In genomic region chr7:4130686-4131452, GRCm38 (mm10) we compare ENCODE assay signal across 7 mouse cellular contexts. TPM values are rescaled to one million over a fixed set of nuclear protein-coding genes. Genes with fewer than 3 reads are reported as not detected.
DNase-seq lines count a peak whose midpoint lies in the region; ATAC-seq and TF ChIP-seq lines count a peak whose summit lies in the region.

No protein-coding gene starts in this region.

- peaks cover 4% of the 10 kb centered on the region for H3K4me1 ChIP-seq in cerebellum, adult 2 months (ENCODE audit: control insufficient read depth, insufficient read depth, low read length)
- peaks cover 19% of the 10 kb centered on the region for H3K4me1 ChIP-seq in hindbrain, embryonic 15.5 days (replicated peaks)
- H3K4me1 ChIP-seq in small intestine, adult 2 months (ENCODE audit: control insufficient read depth, insufficient read depth, insufficient read length, low read length): peaks cover 16% of the 10 kb centered on the region

- no peak for TF ChIP-seq POLR2A in cerebellum, adult 2 months (IDR thresholded peaks at IDR 0.05; ENCODE audit: borderline replicate concordance, insufficient read depth, low read length)
- TF ChIP-seq POLR2A in small intestine, adult 2 months (IDR thresholded peaks at IDR 0.05; ENCODE audit: low read depth, low read length): no peak

- H3K27ac ChIP-seq in cerebellum, adult 2 months (ENCODE audit: insufficient read depth, low read length): no peak overlapping the region
- H3K27ac ChIP-seq in hindbrain, embryonic 15.5 days (replicated peaks): peak overlapping the region; percentile 59
- no peak overlapping the region for H3K27ac ChIP-seq in small intestine, adult 2 months (ENCODE audit: insufficient read depth, low read depth, low read length)

- peak; percentile 78 for DNase-seq in T-cell, adult 2 months (ENCODE audit: low spot score)
- peak; percentile 82 to 85 for DNase-seq in cerebellum, adult 2 months
- DNase-seq in forelimb bud, embryonic 11.5 days (ENCODE audit: low read depth, low spot score): peak; percentile 83
- DNase-seq in left cerebral cortex, postnatal 14 days (ENCODE audit: low spot score in 2 of 2): peak; percentile 90 to 94

- no peaks in the 10 kb centered on the region for H3K9me3 ChIP-seq in hindbrain, embryonic 15.5 days

- no peaks in the 10 kb centered on the region for H3K27me3 ChIP-seq in cerebellum, adult 2 months (ENCODE audit: control insufficient read depth, insufficient read depth, low read length)
- H3K27me3 ChIP-seq in hindbrain, embryonic 15.5 days: no peaks in the 10 kb centered on the region
- no peaks in the 10 kb centered on the region for H3K27me3 ChIP-seq in small intestine, adult 2 months (ENCODE audit: control insufficient read depth, insufficient read depth, low read length)

- peak overlapping the region; percentile 5 for H3K9ac ChIP-seq in hindbrain, embryonic 15.5 days

- ATAC-seq in hindbrain, embryonic 15.5 days (ENCODE audit: low FRiP score, low read depth): peak; percentile 66
- ATAC-seq in megakaryocyte-erythroid progenitor cell, adult 5-6 weeks (replicated peaks; ENCODE audit: low FRiP score, low TSS enrichment, poor library complexity, severe bottlenecking): peak; percentile 65

- peaks cover 3% of the 10 kb centered on the region for H3K36me3 ChIP-seq in hindbrain, embryonic 15.5 days
- H3K36me3 ChIP-seq in small intestine, adult 2 months (ENCODE audit: control insufficient read depth, insufficient read depth, low read length): no peaks in the 10 kb centered on the region

- intact Hi-C loops in left cerebral cortex, postnatal 14 days (cut with DNase I): loop anchor here (5.0 kb wide), 1 partner anchor 296 kb away; no protein-coding TSS in a partner anchor

- 21% methylated on average over 13 of the region's 13 CpGs for WGBS in cerebellum, adult 2 months
- WGBS in hindbrain, embryonic 15.5 days: 34% methylated on average over 13 of the region's 13 CpGs
- 17% methylated on average over 13 of the region's 13 CpGs for WGBS in small intestine, adult 2 months

- peak; percentile 93 for TF ChIP-seq CTCF in cerebellum, adult 2 months (IDR thresholded peaks at IDR 0.05; ENCODE audit: borderline replicate concordance, insufficient read depth, low read depth, low read length)
- TF ChIP-seq CTCF in small intestine, adult 2 months (IDR thresholded peaks at IDR 0.05; ENCODE audit: extremely low read depth, insufficient read length, insufficient replicate concordance, low read depth, low read length): peak; percentile 98

- no peak overlapping the region for H3K4me2 ChIP-seq in hindbrain, embryonic 15.5 days

- H3K4me3 ChIP-seq in cerebellum, adult 2 months (replicated peaks; ENCODE audit: insufficient read depth, low read depth, low read length): no peak overlapping the region
- H3K4me3 ChIP-seq in hindbrain, embryonic 15.5 days: no peak overlapping the region
- no peak overlapping the region for H3K4me3 ChIP-seq in small intestine, adult 2 months (ENCODE audit: low read depth, low read length)

RNA-seq across cellular contexts. Expression of gene Leng8, which starts 6.0 kb away (rescaled TPM):
- polyA plus RNA-seq in cerebellum, adult 2 months (2012; rRNA removed): 587 and 614 TPM in 2 replicates
- polyA plus RNA-seq in hindbrain, embryonic 15.5 days (2015; fragmentation: Nextera tagmentation; extraction: Ambion mirVana): 83.6 and 97.5 TPM in 2 replicates
- 100 to 1,000 TPM; 152 TPM for total RNA-seq in left cerebral cortex, postnatal 14 days (2021)
- 102 and 142 TPM in 2 replicates for total RNA-seq in megakaryocyte-erythroid progenitor cell, adult 5-6 weeks (2014; fragmentation: Nextera tagmentation)
- total RNA-seq in megakaryocyte-erythroid progenitor cell, adult 5-6 weeks (2017): 21.7 and 26.6 TPM in 2 replicates
- 272 and 372 TPM in 2 replicates for polyA plus RNA-seq in small intestine, adult 2 months (2012; rRNA removed)

RNA-seq across cellular contexts. Expression of gene Ttyh1, which starts 11.7 kb away (rescaled TPM):
- polyA plus RNA-seq in cerebellum, adult 2 months (2012; rRNA removed): 626 and 638 TPM in 2 replicates
- polyA plus RNA-seq in hindbrain, embryonic 15.5 days (2015; fragmentation: Nextera tagmentation; extraction: Ambion mirVana): 158 and 181 TPM in 2 replicates
- total RNA-seq in left cerebral cortex, postnatal 14 days (2021): 100 to 1,000 TPM; 837 to 867 TPM
- not detected in 2 replicates for total RNA-seq in megakaryocyte-erythroid progenitor cell, adult 5-6 weeks (2014; fragmentation: Nextera tagmentation)
- total RNA-seq in megakaryocyte-erythroid progenitor cell, adult 5-6 weeks (2017): not detected in 2 replicates
- 21.5 and 23.4 TPM in 2 replicates for polyA plus RNA-seq in small intestine, adult 2 months (2012; rRNA removed)

RNA-seq across cellular contexts. Expression of gene Leng9, which starts 19.3 kb away (rescaled TPM):
- polyA plus RNA-seq in cerebellum, adult 2 months (2012; rRNA removed): 8.8 and 9.7 TPM in 2 replicates
- 4.4 and 5.7 TPM in 2 replicates for polyA plus RNA-seq in hindbrain, embryonic 15.5 days (2015; fragmentation: Nextera tagmentation; extraction: Ambion mirVana)
- total RNA-seq in left cerebral cortex, postnatal 14 days (2021): 1 to 10 TPM; 6.1 to 6.7 TPM
- total RNA-seq in megakaryocyte-erythroid progenitor cell, adult 5-6 weeks (2014; fragmentation: Nextera tagmentation): 0.47 TPM in 1 of 2 replicates, not detected in the other
- 2.6 and 3.2 TPM in 2 replicates for total RNA-seq in megakaryocyte-erythroid progenitor cell, adult 5-6 weeks (2017)
- polyA plus RNA-seq in small intestine, adult 2 months (2012; rRNA removed): 24.5 and 92.5 TPM in 2 replicates

RNA-seq across cellular contexts. Expression of gene Cdc42ep5, which starts 33.8 kb away (rescaled TPM):
- 1.6 and 2.7 TPM in 2 replicates for polyA plus RNA-seq in cerebellum, adult 2 months (2012; rRNA removed)
- 7.4 and 8.8 TPM in 2 replicates for polyA plus RNA-seq in hindbrain, embryonic 15.5 days (2015; fragmentation: Nextera tagmentation; extraction: Ambion mirVana)
- total RNA-seq in left cerebral cortex, postnatal 14 days (2021): 1 to 10 TPM; 2.4 to 3.2 TPM
- total RNA-seq in megakaryocyte-erythroid progenitor cell, adult 5-6 weeks (2014; fragmentation: Nextera tagmentation): not detected in 2 replicates
- total RNA-seq in megakaryocyte-erythroid progenitor cell, adult 5-6 weeks (2017): not detected in 2 replicates
- 252 and 655 TPM in 2 replicates for polyA plus RNA-seq in small intestine, adult 2 months (2012; rRNA removed)
